Mouse (Mus musculus) frontal cortex, postnatal 10 days (tissue): ENCODE data around the gene Vwa3a.
"Not testable (repeated sequence)": the region's sequence is repeated elsewhere in the genome, so short reads cannot be mapped to it uniquely, and the experiment has no call there.

Source experiments
- DNase-seq, 2 experiments: peaks; one replicate each; pipeline ENCODE4 v3.0.0; 2022; ENCODE audit warnings: low spot score in 2 of 2, mixed read lengths in 1 of 2

Gene Vwa3a

GRCm38 (mm10) chr7:120739018-120739417 lies at the start of gene Vwa3a:
Gene Vwa3a (plus strand): TSS chr7:120739318.
- no peak for DNase-seq

DNA sequence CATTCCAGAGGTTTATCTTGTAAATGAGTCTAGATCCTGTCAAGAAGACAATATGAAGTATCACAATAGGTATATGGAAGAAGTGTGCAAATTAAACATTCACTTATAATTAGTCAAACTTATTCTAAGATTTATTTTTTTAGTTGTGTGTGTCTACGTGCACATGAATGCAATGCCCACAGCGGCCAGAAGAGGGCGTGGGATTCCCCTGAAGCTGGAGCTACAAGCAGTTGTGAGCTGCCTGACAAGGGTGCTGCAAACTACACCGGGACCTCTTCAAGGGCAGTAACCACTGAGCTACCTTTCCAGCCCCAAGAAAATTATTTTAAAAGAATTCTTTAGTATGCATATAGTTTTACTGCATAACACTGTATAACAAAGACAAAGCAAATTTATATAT lies 48.5 kb upstream of the Vwa3a start:
- DNase-seq: no peak

GRCm38 (mm10) chr7:120693831-120694375 lies 45.2 kb upstream of the Vwa3a start:
- no peak for DNase-seq

- DNase-seq: no peak
These were observed 43.9 kb upstream of the Vwa3a start for GRCm38 (mm10) chr7:120695196-120695595.

DNA sequence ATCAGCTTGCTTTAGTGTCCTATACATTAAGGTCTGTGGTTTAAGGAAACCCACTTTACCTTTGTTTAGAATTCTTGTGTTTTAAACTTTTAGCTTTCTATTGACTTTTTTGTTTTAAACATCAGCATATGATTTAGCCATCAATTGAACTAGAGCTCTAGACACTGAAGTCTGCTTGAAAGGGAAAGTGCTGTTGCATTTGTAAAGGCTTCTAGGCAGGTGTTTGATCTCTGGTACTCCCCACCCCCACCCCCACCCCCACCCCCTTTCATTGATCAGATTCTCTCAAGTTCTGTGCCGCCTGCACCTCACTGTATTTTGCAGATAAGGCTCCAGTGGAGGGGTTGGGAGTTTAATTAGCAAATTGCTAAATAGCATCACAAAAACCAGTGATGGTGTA lies 43.5 kb upstream of the Vwa3a start:
- no peak for DNase-seq

DNA sequence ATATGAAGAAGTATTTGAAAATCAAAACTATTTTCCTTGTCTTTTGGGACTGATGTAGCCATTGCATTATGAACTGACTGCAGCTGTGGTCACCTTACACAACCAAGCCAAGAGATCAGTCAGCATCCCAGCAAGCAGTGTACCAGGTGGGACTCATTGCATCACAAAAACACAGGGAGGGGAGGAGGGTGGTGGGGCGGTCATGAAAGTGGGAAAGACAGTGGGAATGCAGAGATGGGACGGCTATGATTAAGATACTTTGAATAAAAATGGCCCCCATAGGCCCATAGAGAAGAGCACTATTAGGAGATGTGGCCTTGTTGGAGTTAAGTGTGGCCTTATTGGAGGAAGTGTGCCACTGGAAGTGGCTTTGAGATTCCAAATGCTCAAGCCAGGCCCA lies 42.8 kb upstream of the Vwa3a start:
- no peak for DNase-seq

DNA sequence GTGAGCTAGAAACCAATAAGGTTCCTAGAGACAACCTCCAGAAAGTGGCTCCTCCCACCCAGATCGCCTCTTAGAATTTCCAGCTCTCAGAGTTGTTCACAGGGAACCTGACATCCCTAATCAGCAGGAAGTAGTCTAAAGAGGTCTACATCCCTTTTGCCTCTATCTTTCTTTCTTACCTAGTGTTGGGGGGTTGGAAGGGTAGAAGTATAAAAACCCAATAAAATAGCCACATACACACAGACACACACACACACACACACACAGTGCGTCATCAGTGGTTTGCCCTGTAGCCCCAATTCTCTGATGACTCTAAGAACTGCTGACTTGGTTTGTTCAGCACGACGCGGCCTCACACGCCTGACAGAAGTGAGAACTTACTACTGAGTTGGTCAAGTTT lies 39.5 kb upstream of the Vwa3a start:
- DNase-seq: no peak

GRCm38 (mm10) chr7:120703888-120704287 lies 35.2 kb upstream of the Vwa3a start:
- no peak for DNase-seq

DNA sequence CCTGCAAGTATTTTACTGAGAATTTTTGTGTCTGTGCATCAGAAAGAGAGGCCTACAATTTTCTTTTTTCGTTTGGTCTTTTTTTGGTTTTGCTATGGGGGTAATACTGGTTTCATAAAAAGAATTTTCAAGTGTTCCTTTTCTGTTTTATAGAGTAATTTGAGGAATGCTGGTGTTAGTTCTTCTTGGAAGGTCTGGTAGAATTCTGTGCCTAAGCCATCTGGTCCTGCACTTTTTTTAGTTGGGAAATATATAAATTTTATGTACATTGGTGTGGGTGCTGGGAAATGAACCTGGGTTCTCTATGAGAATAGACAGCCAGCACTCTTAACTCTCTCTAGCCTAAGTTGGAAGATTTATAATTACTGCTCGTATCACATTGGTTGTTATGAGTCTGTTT lies 27.0 kb upstream of the Vwa3a start:
- no peak for DNase-seq

DNA sequence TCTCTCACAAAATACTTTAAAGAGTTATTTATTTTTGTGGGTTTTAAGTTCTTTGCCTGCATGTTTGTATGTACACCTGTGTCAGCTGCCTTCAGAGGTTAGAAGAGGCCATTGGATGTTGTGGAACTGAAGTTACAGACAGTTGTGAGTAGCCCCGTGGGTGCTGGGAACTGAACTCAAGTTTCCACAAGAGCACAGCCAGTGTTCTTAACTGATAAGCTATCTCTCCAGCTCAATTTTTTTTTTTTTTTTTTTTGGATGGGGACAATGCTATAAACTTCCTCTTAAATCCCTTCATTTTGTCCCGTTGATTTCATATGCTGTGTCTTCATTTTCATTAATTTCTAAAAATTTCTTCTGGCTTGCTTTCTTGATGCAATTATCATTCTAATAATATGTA lies 25.9 kb upstream of the Vwa3a start:
- no peak for DNase-seq

DNA sequence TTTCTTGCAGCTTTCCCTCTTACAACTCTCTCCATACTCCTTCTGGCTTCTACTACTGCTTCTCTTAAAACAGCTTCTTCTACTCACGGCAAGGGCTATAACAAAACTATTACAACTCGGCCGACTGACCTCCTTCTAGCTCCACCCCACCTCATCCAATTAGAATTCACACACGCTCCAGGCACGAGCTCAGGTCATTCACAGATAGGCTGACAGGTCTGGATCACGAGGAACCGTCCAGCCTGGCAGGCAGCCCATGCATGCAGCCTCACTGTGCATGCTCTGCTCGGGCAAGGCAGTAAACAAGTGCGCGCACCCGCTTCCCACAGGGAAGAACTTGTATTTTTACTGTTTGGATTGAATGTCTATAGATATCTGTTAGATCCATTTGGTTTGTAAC lies 25.2 kb upstream of the Vwa3a start:
- DNase-seq: not testable (repeated sequence)

DNA sequence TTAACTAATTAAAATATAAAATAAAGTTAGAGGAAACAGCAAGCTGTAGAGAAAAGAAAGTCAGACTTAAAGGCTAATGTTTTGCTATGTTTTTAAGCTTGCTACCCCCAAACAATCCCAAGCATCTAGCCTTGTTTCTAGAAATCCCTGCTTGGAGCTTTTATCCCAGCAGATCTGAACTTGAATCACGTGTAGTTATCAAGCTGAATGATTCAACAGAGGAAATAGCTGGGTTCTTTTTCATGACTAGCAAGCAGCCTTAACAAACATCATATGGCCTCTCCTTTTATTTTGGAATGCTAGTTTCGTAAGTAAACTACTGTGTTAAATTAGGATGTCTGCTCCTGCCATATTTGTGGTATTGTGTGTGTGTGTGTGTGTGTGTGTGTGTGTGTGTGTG lies 21.9 kb upstream of the Vwa3a start:
- no peak for DNase-seq

DNA sequence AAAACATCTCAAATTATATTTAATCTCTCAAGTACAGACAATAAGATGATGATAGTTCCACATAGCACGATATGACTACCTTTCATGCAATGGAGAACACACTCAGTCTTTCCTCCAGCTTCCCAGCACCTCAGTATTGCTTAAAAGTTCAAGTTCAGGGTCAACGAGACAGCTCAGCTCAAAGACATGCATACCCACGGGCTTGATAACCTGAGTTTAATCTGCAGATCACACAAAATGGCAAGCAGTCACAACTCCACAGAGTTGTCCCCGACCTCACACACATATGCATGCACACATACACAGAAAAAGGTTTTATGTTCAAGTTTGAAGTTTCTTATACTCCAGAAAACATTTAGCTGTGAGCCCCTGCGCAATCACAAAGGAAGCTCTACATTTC lies 18.1 kb upstream of the Vwa3a start:
- DNase-seq: no peak

- no peak for DNase-seq
These were observed 17.7 kb upstream of the Vwa3a start for GRCm38 (mm10) chr7:120721456-120721855.

GRCm38 (mm10) chr7:120722063-120722462 lies 17.1 kb upstream of the Vwa3a start:
- no peak for DNase-seq

GRCm38 (mm10) chr7:120722839-120723278 lies 16.3 kb upstream of the Vwa3a start:
- peak in 1 of 2 experiments; percentile 16 for DNase-seq

DNA sequence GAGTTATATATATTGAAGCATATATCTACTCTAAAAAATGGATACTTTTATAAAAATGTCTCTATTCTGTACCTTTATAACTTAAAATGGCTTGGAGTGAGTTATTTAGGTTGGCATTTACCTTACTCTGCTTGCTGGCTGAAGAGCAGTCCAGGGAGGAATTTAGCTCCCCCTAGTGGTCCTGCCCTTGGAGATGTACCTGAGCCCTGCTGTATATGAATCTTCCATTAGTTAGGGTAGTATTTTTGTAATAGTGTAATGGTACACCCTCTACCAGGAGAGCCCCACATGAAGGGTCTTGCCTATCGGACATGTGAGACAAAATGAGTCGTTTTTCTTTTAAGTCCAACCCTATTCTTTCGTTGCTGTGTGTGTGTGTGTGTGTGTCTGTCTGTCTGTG lies 11.5 kb upstream of the Vwa3a start:
- no peak for DNase-seq

DNA sequence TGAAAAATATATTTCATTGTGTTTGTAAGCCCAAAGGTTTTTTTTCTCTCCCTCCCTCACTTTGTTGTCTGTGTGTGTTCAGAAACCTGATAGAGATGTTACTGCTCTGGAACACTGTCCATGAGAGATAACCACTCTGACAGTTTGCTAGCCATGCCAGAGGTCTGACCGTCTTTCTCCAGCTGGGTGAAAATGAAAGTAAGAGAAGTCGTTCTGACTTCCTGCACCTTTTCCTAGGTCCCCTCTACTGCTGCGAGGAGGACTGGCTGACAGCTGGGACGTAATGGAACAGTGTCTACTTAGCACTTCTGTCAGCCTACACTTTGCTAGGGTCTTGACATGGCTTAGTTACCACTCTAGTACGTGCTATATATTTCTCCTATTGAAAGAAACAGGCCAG lies 9.5 kb upstream of the Vwa3a start:
- no peak for DNase-seq

GRCm38 (mm10) chr7:120732906-120733305 lies 6.2 kb upstream of the Vwa3a start:
- DNase-seq: no peak

DNA sequence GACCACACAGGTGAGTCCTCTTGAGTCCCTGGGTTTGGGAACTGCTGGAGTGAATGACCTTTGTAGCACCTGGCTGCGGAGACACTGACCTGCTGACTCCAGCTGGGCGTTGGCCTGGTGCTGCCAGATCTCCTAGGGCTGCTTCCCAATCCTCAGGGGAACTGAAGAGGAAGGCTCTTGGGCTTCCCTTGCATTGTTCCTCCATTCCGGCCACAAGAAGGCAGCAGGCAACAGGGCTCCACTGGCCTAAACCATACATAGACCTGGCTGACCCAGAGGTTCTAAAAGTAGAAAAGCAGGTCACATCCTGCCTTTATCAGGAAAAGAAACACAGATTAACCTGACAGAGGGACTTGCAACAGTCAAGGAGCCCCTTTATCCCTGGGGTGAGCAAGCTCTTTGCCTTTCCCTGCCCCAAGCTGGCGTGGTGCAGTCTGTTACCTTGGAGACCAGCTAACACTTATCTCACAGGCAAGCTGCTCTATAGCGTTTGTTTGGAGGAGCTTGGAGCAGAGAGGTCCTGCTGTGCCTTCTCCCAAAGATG lies 512 bp downstream of the Vwa3a start:
- DNase-seq: peak; percentile 37 to 54

DNA sequence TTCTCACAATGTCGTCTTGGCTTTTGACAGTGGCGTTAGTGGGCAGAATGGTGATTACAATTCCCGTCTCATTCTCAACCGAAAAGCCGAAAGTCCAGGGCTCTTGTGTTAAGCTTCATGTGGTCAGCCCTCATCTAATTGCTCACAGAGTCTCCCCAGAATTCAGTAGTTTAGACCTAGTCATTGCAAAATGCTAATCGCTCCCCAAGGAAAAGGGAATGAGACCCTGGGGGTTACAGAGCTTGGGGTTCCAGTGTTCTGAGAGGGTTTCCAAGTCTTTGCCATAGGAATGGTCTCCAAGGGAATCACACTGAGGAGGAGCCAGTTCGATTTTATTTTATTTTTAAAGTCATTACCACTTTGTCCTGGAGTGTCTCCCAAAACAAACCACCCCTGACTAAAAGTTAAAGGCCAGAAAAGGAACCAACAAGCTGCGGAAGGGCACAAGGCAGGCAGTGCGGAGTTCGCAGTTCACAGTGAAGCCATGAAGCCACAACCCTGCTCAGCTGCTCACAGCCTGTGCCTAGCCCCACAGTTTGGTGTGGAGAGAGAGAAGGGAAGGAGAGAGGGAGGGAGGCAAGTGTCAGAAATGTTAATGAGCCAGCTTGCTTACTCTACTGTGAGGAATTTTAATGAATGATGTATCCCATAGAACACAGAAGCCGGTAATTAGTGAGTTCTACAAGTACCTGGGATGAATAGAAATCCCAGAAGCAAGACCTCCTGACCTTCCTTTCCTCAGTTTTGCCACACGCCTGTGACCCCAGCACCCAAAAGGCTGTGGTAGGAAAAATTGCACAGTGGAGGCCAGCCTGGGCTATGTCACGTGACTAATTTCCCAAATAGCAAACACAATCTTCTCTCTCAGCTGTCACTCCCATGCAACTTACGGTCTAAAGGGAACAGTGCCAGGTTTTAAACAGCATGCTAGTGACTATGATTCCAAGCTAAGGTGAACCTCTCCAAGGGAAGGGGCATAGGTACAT lies 4.5 kb downstream of the Vwa3a start:
- DNase-seq: no peak

DNA sequence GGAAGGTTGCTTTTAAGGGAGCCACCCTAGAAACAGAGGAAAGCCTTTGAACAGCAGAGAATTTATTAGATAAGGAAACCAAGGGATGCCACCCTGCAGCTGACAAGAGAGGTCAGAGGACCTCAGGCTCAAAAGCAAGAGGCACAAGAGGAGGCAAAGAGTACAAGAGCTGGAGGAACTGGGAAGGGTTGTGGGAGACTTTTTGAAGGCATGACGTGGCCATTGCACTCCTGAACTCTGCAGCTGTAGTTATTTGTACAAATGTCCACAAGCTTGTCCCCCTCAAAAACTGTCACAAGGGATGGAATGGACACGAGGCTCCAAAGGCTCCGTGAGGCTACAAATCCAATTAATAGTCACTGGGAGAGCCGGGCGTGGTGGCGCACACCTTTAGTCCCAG lies 5.5 kb downstream of the Vwa3a start:
- DNase-seq: no peak

GRCm38 (mm10) chr7:120746029-120746428 lies 6.9 kb downstream of the Vwa3a start:
- DNase-seq: no peak
